Mouse (Mus musculus) retina, embryonic 14.5 days (tissue): ENCODE results near the gene Abl1.
"Not testable (repeated sequence)": the region's sequence is repeated elsewhere in the genome, so short reads cannot be mapped to it uniquely, and the experiment has no call there.

Source experiments
- DNase-seq: peaks from one replicate; pipeline ENCODE4 v3.0.0-alpha.2; 2015; ENCODE audit warnings: low spot score

Abl1 gene

GRCm38 (mm10) chr2:31688074-31688925 lies at the start of gene Abl1:
Gene Abl1, plus strand, starts transcription at chr2:31688376.
- DNase-seq: peak; percentile 98

GRCm38 (mm10) chr2:31638581-31639465 lies 49.4 kb upstream of the Abl1 start:
- DNase-seq: no peak

- peak; percentile 24 for DNase-seq
These were observed 48.8 kb upstream of the Abl1 start for GRCm38 (mm10) chr2:31639466-31639760.

- DNase-seq: no peak
These were observed 48.1 kb upstream of the Abl1 start, which contains the start of gene Prdm12 for GRCm38 (mm10) chr2:31639901-31640608. Gene Prdm12, plus strand, starts transcription at chr2:31640037.

GRCm38 (mm10) chr2:31640609-31641507 lies 47.3 kb upstream of the Abl1 start:
- DNase-seq: peak; percentile 32

- DNase-seq: no peak
These were observed 46.7 kb upstream of the Abl1 start for GRCm38 (mm10) chr2:31641508-31641830.

- DNase-seq: no peak
These were observed 46.2 kb upstream of the Abl1 start for GRCm38 (mm10) chr2:31641929-31642328.

- peak; percentile 47 for DNase-seq
These were observed 34.0 kb upstream of the Abl1 start for GRCm38 (mm10) chr2:31653971-31654853.

- DNase-seq: peak; percentile 75
These were observed 33.2 kb upstream of the Abl1 start for GRCm38 (mm10) chr2:31654854-31655559.

- DNase-seq: no peak
These were observed 31.8 kb upstream of the Abl1 start for GRCm38 (mm10) chr2:31656374-31656773.

- DNase-seq: no peak
These were observed 25.0 kb upstream of the Abl1 start for GRCm38 (mm10) chr2:31662939-31663803.

GRCm38 (mm10) chr2:31663804-31664180 lies 24.4 kb upstream of the Abl1 start:
- no peak for DNase-seq

GRCm38 (mm10) chr2:31667332-31667731 lies 20.8 kb upstream of the Abl1 start:
- peak; percentile 76 for DNase-seq

GRCm38 (mm10) chr2:31670551-31671035 lies 17.6 kb upstream of the Abl1 start, which contains the start of gene Exosc2:
Gene Exosc2, plus strand, starts transcription at chr2:31670715.
- DNase-seq: peak; percentile 99

- DNase-seq: no peak
These were observed 9.5 kb upstream of the Abl1 start for GRCm38 (mm10) chr2:31678641-31679040.

- not testable (repeated sequence) for DNase-seq
These were observed 7.0 kb upstream of the Abl1 start for GRCm38 (mm10) chr2:31681051-31681707.

- DNase-seq: no peak
These were observed 6.4 kb upstream of the Abl1 start for GRCm38 (mm10) chr2:31681731-31682235.

GRCm38 (mm10) chr2:31683666-31684065 lies 4.5 kb upstream of the Abl1 start:
- peak; percentile 83 for DNase-seq
